Mouse (Mus musculus) embryonic fibroblast, embryonic 13.5 days (primary cell): Measurements from ENCODE around the gene Tcaf1.

Experiments used
- CTCF ChIP-seq: IDR thresholded peaks from 2 replicates; pipeline ENCODE4 v1.5.1; 2011; ENCODE audit warnings: mild to moderate bottlenecking, control low read depth, low read length, moderate library complexity, borderline replicate concordance; ENCODE audit not compliant: insufficient read depth
- POLR2A ChIP-seq: IDR thresholded peaks from 2 replicates; pipeline ENCODE4 v1.6.1; 2011; ENCODE audit warnings: low read depth, mild to moderate bottlenecking, control low read depth, low read length, moderate library complexity

DNA sequence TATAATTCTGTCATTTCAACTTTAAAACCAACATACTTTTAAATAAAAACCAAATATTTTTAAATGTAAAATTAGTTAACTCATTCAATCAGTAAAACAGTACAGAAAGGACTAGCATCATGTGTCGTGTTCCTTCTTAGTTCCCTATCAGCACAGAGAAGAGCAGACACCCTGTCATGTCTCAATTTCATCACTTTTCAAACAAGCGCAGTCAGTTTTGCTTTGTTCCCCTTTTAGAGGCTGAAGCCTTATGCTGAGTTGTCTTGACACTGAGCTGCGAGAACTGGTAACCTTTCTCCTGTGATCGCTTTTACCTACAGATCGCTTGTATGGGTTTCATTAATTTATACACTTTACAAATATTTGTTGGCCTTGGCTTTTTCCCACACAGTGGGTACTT, 75.5 kb downstream of the Tcaf1 start:
- no peak for TF ChIP-seq CTCF
- TF ChIP-seq POLR2A = no peak
